Mouse (Mus musculus): ENCODE data around the gene Mindy2.

DNA sequence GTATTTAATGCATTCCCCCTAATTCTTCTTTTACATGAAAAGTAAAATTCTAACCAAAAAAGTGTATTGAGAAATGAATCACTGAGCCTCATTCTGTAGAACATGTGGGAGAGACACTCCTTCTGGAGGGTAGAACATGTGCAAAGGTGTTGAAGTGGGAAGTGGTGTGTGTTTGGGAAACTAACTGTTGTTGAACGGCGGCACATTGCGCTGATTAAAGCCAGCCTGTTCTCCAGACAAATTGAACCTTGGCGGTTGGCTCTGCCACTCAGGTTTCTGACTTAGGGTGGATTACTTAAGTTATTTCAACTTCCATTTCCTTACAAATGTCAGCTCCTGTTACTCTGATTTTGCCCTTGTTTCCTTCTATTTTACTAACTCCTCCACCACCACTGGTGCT is 16.7 kb upstream of the Mindy2 start:
- TF ChIP-seq CTCF (IDR thresholded peaks at IDR 0.05; ENCODE audit: low read depth) (no peak), EP300 (IDR thresholded peaks at IDR 0.05; ENCODE audit: low read depth) (no peak)

Data from liver, postnatal 0 days (tissue).